Mouse (Mus musculus) lung, adult 18-20 months (tissue): ENCODE results near the gene Serpinb1b.

Experiments used
- DNase-seq, 2 experiments: peaks; one replicate each; pipeline ENCODE4 v3.0.0; 2022; ENCODE audit warnings: mixed read lengths in 2 of 2

Gene Serpinb1b

GRCm38 (mm10) chr13:33095575-33095974, 17.2 kb downstream of the Serpinb1b start:
- DNase-seq, result no peak

- DNase-seq, result no peak
These were observed 27.3 kb downstream of the Serpinb1b start for GRCm38 (mm10) chr13:33105626-33106025.

GRCm38 (mm10) chr13:33113054-33113453, 34.7 kb downstream of the Serpinb1b start:
- no peak for DNase-seq

GRCm38 (mm10) chr13:33137717-33138116, 59.3 kb downstream of the Serpinb1b start:
- no peak for DNase-seq

GRCm38 (mm10) chr13:33141435-33141834, 63.1 kb downstream of the Serpinb1b start:
- DNase-seq, result no peak
